Mouse (Mus musculus): ENCODE results near the gene Pdcd6ip.

The Pdcd6ip gene

GRCm38 (mm10) chr9:113624086-113624485 is 84.0 kb downstream of the Pdcd6ip start:
- no peak for DNase-seq

DNA sequence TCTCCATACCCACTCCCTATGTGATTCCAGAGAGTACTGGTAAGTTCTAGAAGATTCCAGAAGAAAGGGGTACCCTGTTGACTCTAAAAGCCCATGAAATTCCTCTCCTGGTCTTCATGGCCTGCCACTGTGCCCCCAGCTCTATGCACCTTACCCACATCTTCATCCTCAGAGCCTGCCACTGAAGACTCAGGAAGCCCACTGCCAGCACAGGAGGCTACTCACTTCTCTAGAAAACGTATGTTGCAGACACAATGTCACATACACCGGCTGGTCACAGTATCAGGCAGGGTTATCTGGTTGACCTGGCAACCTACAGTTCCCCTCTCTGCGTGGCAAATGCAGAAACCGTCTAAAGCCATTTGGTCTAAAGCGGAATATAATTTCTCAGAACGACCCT is 91.0 kb downstream of the Pdcd6ip start:
- no peak for DNase-seq

DNA sequence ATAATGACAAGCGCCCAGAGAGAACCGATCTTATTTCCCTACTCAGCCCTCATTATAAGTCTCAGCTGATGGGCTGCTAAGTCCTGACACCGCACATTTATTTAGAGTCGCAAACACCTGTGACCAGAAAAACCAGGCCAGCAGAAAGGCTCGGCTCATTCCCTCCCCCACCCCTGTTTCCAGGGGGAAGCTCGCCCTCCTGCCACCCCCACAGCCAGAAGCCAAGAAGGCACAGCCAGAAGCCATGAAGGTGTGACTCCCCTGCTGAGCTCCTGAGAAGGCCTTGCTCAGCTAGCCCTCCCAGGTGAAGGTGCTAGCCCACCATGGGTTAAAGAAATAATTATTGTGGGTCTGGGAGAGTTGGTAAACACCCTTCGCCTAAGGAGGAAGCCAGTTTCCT is 97.3 kb downstream of the Pdcd6ip start:
- DNase-seq, result no peak

GRCm38 (mm10) chr9:113602140-113602539 is 105.9 kb downstream of the Pdcd6ip start:
- DNase-seq, result no peak
